Mouse (Mus musculus) large intestine, adult 2 months (tissue): ENCODE data around the gene Atf7ip. TPM values are rescaled to one million over a fixed set of nuclear protein-coding genes. Genes with fewer than 3 reads are reported as not detected.

Source experiments
- DNase-seq: peaks from one replicate; pipeline ENCODE4 v3.0.0-alpha.2; 2012; ENCODE audit warnings: low read depth, low spot score
- WGBS: fragments of 180-500 bp; shearing (Covaris S2); methylation state at CpG from one replicate; pipeline ENCODE4 v1.1.7; 2018; 5-methylcytosine and 5-hydroxymethylcytosine counted together
- polyA plus RNA-seq: library from polyadenylated mRNA; depleted of rRNA; stranded (reverse); fragments of >200 nt; gene quantifications from 2 replicates; pipeline ENCODE4 v1.2.3, GENCODE M21; 2012

The Atf7ip gene
- polyA plus RNA-seq, 1 experiment = 7.8 TPM

GRCm38 (mm10) chr6:136483531-136483930 lies 22.4 kb upstream of the Atf7ip start:
- no peak for DNase-seq
- WGBS = 95% methylated on average over 2 of the region's 2 CpGs

DNA sequence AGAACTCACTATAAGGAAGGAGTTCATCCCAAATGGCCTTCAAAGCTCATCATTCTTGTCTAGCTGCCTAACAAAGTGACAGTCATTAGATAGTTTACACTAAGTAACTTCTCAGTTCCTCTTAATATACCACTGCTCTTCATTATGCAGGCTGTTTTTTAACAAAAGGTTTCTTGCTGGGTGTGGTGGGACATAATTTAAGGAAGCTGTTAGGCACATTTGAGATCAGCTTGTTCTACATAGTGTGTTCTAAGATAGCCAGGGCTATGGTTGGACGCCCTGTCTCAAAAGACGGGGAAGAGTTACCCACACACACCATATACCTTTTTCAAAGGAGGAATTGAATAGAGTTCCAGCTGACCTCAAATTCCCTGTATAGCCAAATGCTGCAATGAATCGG lies 21.9 kb upstream of the Atf7ip start:
- WGBS = 95% methylated on average over 3 of the region's 3 CpGs
- no peak for DNase-seq

DNA sequence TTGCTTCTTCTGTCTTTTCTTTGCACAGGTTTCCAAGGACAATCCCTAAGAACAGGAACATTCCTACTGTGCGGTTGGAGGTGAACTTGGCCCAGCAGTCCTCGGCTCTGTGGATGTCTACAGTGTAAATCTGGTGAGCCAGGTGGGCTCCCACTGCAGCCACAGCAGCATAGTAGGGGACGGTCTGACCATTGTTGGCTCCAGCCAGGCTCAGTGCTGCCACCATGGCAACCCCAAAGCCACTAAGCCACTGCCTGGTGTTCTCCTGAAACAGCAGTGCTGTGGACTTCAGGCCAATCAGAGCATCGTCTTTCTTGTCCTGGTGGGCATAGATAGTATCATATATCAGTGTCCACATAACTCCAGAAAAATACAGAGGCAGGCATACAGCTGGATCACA lies 19.8 kb upstream of the Atf7ip start:
- no peak for DNase-seq
- 95% methylated on average over 4 of the region's 4 CpGs for WGBS

GRCm38 (mm10) chr6:136486801-136487553 lies 19.0 kb upstream of the Atf7ip start:
- 57% methylated on average over 36 of the region's 36 CpGs for WGBS
- DNase-seq = no peak

DNA sequence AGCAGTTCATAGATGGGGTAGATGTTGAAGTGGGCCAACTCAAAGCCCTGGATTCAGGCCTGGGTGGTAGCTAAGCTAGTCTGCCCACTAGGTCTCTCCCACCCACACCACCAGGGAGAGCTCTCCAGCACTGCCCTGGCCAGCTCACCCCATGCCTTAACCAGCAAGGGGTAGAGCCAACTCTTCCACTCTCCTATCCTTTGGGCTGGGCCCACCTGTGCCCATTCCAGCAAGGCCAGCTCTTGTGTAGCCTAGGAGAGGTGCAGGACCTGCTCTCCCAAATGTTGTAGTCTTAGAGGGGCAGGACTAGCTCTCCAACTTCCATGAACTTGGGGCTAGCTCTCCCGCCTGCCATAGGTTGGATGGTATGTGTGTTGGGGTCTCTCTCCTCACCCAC lies 18.4 kb upstream of the Atf7ip start:
- whole genome bisulfite sequencing = 97% methylated on average over 1 of the region's 1 CpGs
- DNase-seq = no peak

- no peak for DNase-seq
- WGBS = 29% methylated on average over 3 of the region's 3 CpGs
These were observed 16.1 kb upstream of the Atf7ip start for GRCm38 (mm10) chr6:136489899-136490298.

- WGBS = 75% methylated on average over 6 of the region's 6 CpGs
- DNase-seq = no peak
These were observed 15.2 kb upstream of the Atf7ip start for GRCm38 (mm10) chr6:136490516-136491475.

DNA sequence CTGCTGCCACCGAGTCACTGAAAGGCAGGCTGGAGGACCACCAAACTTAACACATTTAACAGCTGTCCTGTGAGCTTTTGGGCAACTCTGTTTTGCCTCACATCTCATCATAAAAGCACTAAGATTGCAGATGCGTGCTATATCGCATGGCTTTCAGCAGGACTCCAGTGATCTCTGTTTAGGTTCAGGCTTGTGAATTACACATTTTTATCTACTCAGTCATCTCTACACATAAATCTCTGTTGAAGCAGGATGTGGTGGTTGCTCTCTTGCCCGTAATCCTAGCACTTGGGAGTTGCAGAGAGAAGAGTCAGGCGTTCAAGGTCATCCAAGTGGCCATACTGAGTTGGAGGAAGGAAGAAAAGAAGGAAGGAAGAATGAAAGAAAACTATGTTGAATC lies 14.3 kb upstream of the Atf7ip start:
- WGBS = 66% methylated on average over 5 of the region's 5 CpGs
- DNase-seq = no peak

DNA sequence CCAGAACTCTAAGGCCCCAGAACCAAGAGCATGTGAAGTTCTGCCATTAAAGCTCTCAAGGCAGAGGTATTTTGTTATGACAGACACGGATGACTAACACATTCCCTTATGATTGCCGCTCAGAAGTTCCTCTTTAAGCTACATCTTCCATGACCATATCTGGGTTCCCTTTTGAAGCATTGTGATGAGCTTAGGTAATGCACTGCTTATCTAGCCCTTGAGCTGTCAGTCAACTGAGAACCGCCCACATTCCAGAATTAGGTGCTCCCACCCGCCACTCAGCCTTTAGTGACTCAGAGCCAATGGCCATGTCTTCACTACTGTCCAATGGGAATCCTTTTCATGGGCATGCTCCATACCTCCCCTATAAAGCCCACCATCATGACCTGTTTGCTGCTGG lies 13.7 kb upstream of the Atf7ip start:
- DNase-seq = no peak
- 81% methylated on average over 4 of the region's 4 CpGs for WGBS

GRCm38 (mm10) chr6:136493486-136493885 lies 12.5 kb upstream of the Atf7ip start:
- no peak for DNase-seq
- 85% methylated on average over 7 of the region's 7 CpGs for WGBS

DNA sequence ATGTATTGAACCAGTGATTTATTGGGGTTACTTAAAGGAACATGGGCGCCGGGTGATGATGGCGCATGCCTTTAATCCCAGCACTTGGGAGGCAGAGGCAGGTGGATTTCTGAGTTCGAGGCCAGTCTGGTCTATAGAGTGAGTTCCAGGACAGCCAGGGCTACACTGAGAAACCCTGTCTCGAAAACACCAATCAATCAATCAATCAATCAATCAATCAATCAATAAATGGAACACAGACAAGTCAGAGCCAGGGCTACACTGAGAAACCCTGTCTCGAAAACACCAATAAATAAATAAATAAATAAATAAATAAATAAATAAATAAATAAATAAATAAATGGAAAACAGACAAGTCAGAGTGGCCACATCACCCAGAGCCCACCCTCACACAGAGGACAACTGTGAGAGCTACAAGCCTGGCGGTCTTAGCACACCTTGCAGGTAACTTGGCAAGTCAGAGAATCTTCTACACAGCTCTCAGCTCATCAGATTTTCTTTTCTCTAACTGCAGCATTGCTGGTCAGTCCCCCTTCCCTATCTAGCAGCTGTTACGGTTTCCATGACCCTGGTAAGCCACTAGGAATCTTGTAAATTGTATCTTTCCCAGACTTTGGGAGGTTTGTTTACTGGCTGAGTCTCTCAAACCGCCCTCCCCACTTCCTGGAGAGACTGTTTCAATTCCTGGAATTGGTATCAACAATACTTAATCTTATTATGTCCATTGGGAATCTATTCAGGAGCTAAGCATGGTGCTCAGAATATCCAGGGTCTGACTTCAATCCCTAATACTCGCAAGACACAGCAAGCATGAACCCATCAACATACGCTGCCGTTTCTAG lies 11.8 kb upstream of the Atf7ip start:
- DNase-seq = no peak

DNA sequence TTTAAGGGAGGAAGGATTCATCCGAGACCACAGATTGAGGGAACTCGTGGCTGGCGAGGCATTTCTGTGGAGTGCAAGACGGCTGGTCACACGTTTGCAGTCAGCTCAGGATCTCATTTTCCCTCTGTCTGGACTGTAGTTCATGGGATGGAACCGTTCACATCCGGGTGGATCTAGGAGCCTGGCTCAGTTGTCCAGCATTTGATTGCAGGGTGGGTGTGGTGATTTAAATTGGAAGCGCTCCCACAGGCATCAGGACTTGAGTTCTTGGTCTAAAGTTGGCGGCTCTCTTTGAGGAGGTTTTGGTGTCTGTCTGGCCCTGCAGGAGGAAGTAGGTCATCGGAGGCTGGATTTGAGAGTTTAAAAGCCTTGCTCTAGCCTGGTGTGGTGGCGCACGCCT lies 10.9 kb upstream of the Atf7ip start:
- no peak for DNase-seq
- 79% methylated on average over 12 of the region's 12 CpGs for WGBS

More for the DNA sequence above, 11.8 kb upstream of the Atf7ip start:
- WGBS = 87% methylated on average over 12 of the region's 12 CpGs

DNA sequence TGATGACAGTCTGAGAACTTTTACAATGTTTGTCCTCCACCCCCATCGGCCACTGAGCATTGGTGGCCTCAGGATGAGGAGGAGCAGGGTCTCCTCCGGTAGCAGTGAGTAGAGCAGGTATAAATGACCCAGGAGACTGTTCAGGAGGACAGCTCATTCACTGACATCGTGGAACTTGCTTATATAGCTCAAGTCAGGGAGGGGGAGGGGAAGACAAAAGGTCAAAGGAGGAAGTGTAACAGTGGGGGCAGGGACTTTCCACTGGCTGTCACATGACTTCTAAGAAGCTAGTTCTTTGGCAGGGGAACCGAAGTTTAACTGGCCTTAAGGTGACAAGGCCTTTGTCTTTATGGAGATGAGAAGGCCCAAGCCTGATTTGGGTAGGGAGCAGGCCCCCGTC lies 8.2 kb upstream of the Atf7ip start:
- DNase-seq = no peak
- 37% methylated on average over 5 of the region's 5 CpGs for whole genome bisulfite sequencing

- WGBS = 64% methylated on average over 10 of the region's 10 CpGs
- DNase-seq = no peak
These were observed 6.5 kb upstream of the Atf7ip start for GRCm38 (mm10) chr6:136499292-136499977.

DNA sequence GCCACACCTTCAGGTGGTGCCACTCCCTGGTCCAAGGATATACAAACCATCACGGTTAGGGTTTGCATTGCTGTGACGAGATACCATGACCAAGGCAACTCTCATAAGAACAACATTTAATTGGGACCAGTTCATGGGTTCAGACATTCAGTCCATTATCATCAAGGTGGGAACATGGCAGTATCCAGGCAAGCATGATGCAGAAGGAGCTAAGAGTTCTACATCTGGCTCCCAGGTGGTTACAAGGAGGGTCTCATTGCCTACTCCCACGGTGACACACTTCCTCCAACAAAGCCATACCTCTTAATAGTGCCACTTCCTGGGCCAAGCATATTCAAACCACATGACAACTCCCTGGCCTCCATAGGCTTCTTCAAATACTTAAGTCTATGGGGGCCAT lies 2.7 kb downstream of the Atf7ip start:
- DNase-seq = no peak
- 95% methylated on average over 3 of the region's 3 CpGs for WGBS

DNA sequence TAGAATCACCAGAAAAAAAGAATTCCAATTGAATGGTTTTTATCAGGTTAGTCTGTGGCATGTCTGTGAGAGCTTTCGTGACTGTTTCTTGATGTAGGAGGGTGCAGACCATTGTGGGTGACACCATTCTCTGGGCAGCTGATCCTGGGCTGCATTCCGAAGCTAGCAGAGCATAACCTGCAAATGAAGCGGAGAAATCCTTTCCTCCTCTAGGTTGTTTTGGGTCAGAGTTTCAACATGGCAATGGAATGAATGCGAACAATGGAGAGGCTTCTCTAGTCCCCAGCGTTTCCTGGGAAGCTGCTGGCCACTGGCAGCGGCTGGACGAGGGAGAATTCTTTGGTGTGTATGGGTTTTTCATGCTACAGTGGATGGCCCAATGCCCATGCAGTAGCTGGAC lies 5.0 kb downstream of the Atf7ip start:
- WGBS = 89% methylated on average over 7 of the region's 7 CpGs
- DNase-seq = no peak

DNA sequence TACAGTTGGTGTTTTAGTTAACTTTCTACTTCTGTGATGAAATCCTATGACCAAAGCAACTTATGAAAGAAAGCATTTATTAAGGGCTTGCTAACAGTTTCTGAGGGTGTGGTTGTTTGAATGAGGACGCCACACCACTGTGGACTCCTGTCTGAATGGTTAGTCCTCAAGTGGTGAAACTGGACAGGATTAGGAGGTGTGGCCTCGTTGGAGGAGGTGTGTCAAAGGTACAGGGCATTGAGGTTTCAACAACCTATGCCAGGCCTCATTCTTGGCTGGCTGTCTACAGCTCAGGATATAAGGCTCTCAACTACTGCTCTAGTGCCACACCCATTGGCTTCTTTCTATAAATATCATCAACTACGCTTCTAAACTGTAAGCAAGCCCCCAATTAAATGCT lies 6.4 kb downstream of the Atf7ip start:
- DNase-seq = no peak
- 53% methylated on average over 3 of the region's 3 CpGs for WGBS

DNA sequence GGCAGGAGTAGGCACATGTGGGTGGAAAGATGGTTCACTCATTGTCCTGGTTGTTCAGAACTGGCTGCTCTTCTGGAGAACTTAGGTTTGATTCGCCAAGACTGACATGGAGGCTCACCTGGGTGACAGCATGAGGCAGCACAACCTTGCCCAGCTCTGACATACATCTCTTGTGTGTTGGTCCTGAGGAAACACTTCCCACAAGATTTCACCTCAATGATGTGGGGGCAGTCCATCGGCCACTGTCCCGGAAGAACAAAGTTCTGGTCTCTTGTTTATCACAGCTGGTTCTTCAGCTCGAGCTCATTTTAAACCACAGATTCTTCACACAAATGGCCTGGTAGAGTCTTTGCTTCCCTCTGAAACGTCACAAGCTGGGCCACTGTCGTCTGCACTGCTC lies 10.7 kb downstream of the Atf7ip start:
- 92% methylated on average over 6 of the region's 6 CpGs for WGBS
- no peak for DNase-seq

DNA sequence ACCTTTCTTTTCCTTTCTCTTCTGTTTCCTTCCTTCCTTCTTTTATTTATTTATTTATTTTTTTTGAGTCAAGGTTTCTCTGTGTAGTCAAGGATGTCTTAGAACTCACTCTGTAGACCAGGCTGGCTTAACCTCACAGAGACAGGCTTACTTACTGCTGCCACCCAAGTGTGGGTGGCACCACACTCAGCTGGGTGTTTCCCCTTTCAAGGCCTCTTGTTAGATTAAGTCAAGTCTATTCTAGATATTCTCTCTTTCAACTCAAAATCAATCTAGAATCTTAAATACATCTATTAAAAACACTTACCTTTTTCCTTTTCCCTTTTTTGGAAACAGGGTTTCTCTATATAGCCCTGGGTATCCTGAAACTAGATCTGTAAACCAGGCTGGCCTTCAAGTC lies 11.3 kb downstream of the Atf7ip start:
- DNase-seq = no peak
